Mouse (Mus musculus) bone marrow macrophage, adult 2 months (primary cell): ENCODE results near the gene Mrpl42.

Source experiments
- CTCF ChIP-seq: IDR thresholded peaks from 2 replicates; pipeline ENCODE4 v1.5.1; 2012; ENCODE audit warnings: low read depth, mild to moderate bottlenecking, low read length, moderate library complexity
- POLR2A ChIP-seq: IDR thresholded peaks from 2 replicates; pipeline ENCODE4 v1.6.1; 2012; ENCODE audit warnings: mild to moderate bottlenecking, low read depth, low read length, borderline replicate concordance

- no peak for TF ChIP-seq CTCF
- TF ChIP-seq POLR2A: no peak
These were observed 7.1 kb upstream of the Mrpl42 start for GRCm38 (mm10) chr10:95508793-95509192.
